Mouse (Mus musculus) heart, embryonic 15.5 days (tissue): ENCODE data around the gene Ggta1. TPM values are rescaled to one million over a fixed set of nuclear protein-coding genes. Genes with fewer than 3 reads are reported as not detected.

Experiments
- ATAC-seq: fragments of 200-750 bp; cut with Nextera tagmentation; replicated peaks from 2 replicates; pipeline ENCODE4 v1.8.0; 2017; ENCODE audit warnings: low read depth, moderate TSS enrichment; ENCODE audit not compliant: insufficient number of reproducible peaks, insufficient read depth, low FRiP score
- H3K27ac ChIP-seq: fragments of 300-500 bp; sonication (generic); 2 replicates; pipeline ENCODE4 v1.5.1; 2015; ENCODE audit warnings: mild to moderate bottlenecking, inconsistent platforms
- H3K27me3 ChIP-seq: fragments of 300-500 bp; sonication (generic); 2 replicates; pipeline ENCODE4 v1.6.1; 2015; ENCODE audit warnings: inconsistent platforms
- H3K36me3 ChIP-seq: fragments of 300-500 bp; sonication (generic); 2 replicates; pipeline ENCODE4 v1.6.1; 2015; ENCODE audit warnings: mild to moderate bottlenecking, inconsistent platforms
- H3K4me1 ChIP-seq: fragments of 300-500 bp; sonication (generic); replicated peaks from 2 replicates; pipeline ENCODE4 v1.6.1; 2015; ENCODE audit warnings: inconsistent platforms
- H3K4me2 ChIP-seq: fragments of 300-500 bp; sonication (generic); 2 replicates; pipeline ENCODE4 v1.6.1; 2015; ENCODE audit warnings: inconsistent platforms, mild to moderate bottlenecking, moderate library complexity
- H3K4me3 ChIP-seq: fragments of 300-500 bp; sonication (generic); 2 replicates; pipeline ENCODE4 v1.5.1; 2015; ENCODE audit warnings: mild to moderate bottlenecking, inconsistent platforms
- H3K9ac ChIP-seq: fragments of 300-500 bp; sonication (generic); 2 replicates; pipeline ENCODE4 v1.6.1; 2015; ENCODE audit warnings: mild to moderate bottlenecking, inconsistent platforms
- H3K9me3 ChIP-seq: fragments of 300-500 bp; sonication (generic); replicated peaks from 2 replicates; pipeline ENCODE4 v1.6.1; 2016; ENCODE audit warnings: inconsistent platforms
- WGBS: fragments of 180-500 bp; shearing (Covaris S2); methylation state at CpG from one replicate; pipeline ENCODE4 v1.1.7; 2015; ENCODE audit warnings: mixed read lengths; 5-methylcytosine and 5-hydroxymethylcytosine counted together
- polyA plus RNA-seq: library from polyadenylated mRNA; unstranded; fragments of >200 nt; fragmentation: Nextera tagmentation; extraction: Ambion mirVana; gene quantifications from 2 replicates; pipeline ENCODE4 v1.2.1, GENCODE M21; 2015

The Ggta1 gene
- polyA plus RNA-seq, 1 experiment from 2014 or later = 27.4 TPM

DNA sequence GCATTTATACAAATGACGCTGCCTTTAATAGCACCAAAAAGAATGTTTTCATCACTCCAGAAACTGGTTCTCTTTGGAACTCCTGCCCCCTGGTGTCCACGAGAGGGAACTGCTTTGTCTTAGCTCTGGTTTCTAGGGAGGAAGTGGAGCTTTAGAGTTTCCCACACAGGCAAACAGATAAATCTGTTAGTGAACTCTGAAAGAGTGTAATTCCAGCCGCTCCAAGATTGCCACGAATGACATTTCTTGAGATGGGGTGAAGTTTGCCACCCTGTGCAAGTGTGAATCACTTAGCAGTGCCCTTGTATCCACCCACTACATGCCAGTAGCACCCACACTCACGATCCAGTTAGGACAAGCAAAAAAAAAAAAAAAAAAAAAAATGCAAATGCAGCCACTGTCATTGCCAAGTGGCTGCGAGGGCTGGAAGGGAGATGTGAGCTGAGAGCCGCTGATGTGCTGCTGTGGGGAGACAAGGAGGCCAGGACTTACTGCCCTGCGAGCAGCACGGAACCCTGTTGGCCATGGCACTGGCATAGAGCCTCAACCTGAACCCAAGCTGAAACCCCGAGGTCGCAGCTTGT is 65.3 kb downstream of the Ggta1 start:
- Histone ChIP-seq H3K4me2 (no peak overlapping the region), H3K27ac (peak overlapping the region; percentile 45), H3K4me1 (peaks cover 13% of the 10 kb centered on the region), H3K4me3 (no peak overlapping the region), H3K27me3 (no peaks in the 10 kb centered on the region), H3K9ac (no peak overlapping the region), H3K36me3 (peaks cover 7% of the 10 kb centered on the region; the same call in 1 of the 2 replicates), H3K9me3 (no peaks in the 10 kb centered on the region)
- ATAC-seq = no peak
- 36% methylated on average over 11 of the region's 11 CpGs for WGBS

DNA sequence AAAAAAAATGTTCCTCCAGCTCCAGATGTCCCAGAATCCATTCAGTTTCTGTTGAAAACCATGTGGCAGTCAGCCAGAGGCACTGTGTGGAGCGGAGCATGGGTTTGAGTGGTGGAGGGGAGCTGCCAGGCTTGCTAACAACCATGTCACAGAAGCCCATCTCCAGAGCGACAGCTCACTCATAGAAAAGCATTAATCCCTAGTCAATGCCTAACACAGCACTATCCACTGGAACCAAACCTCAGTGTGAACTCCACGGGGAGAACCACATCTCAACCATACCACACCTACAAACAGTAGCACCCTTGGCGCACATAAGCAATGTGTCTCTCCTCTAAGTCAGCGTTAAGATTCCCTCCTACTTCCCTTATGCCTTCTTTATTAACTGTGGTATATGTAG is 65.9 kb downstream of the Ggta1 start, which contains the start of gene 4930402F06Rik:
4930402F06Rik (minus strand) TSS at position 80 of the 400 bp plus-strand sequence.
- WGBS = 61% methylated on average over 5 of the region's 5 CpGs
- ATAC-seq = no peak
- H3K4me2 ChIP-seq = no peak within 1 kb of the TSS

DNA sequence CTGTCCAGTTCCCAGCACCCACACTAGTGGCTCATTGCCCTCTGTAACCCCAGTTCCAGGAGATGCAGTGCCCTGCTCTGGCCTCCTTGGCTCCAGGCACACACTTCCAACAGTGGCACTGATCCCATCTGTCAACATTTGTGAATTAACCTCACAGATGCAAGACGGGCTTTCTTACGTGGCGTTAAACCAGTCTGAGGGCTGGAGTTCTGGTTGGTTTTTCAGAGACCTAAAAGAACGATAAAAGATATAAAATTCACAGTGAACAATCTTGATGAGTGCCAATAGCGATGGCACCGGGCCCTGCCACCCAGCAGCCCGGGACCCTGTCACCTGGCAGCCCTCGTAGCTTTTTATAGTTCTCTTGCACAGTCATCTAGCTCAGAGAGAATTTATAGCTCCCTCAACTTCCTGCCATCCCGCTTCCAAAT is 77.6 kb downstream of the Ggta1 start:
- 0 out of 2 replicates have a peak, but pooled peaks cover 3% of the 10 kb centered on the region for H3K9me3 ChIP-seq
- no peak; the same call in 1 of the 2 replicates for ATAC-seq
- peak overlapping the region; percentile 37 for H3K4me2 ChIP-seq
- peak overlapping the region; percentile 75 for H3K27ac ChIP-seq
- 41% methylated on average over 9 of the region's 9 CpGs for WGBS
- no peak overlapping the region for H3K4me3 ChIP-seq
- no peaks in the 10 kb centered on the region for H3K36me3 ChIP-seq
- H3K27me3 ChIP-seq = no peaks in the 10 kb centered on the region
- peaks cover 10% of the 10 kb centered on the region for H3K4me1 ChIP-seq
- H3K9ac ChIP-seq = no peak overlapping the region

More for the DNA sequence above, 65.9 kb downstream of the Ggta1 start, which contains the start of gene 4930402F06Rik:
- Histone ChIP-seq H3K4me1 (peaks cover 13% of the 10 kb centered on the region), H3K9ac (no peak within 1 kb of the TSS), H3K4me3 (no peak within 1 kb of the TSS), H3K9me3 (no peaks in the 10 kb centered on the region), H3K27me3 (no peaks in the 10 kb centered on the region), H3K36me3 (0 out of 2 replicates have a peak, but pooled peaks cover 4% of the 10 kb centered on the region), H3K27ac (peak within 1 kb of the TSS; percentile 45)

DNA sequence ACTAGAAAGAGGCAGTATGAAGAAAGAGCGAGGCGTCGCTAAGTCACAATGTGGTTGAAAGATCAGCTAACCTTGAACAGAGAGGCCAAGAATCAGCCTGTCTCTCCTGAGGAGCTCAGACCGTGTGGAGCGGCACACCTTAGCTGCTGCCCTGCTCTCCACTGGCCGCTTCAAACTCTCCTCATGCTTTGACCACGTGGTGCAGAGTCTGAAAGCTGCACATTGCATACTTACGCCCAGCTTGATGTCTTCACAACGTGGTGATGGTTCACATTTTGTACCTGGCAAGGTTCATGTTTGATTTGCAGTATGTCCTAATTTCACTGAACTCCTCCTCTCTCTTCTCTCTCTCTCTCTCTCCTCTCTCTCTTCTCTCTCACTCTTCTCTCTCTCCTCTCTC is 83.7 kb downstream of the Ggta1 start:
- Histone ChIP-seq H3K4me1 (0 out of 2 replicates have a peak, but pooled peaks cover 2% of the 10 kb centered on the region), H3K4me3 (no peak overlapping the region), H3K27ac (no peak overlapping the region), H3K9me3 (no peaks in the 10 kb centered on the region), H3K9ac (no peak overlapping the region), H3K36me3 (no peaks in the 10 kb centered on the region), H3K4me2 (no peak overlapping the region), H3K27me3 (no peaks in the 10 kb centered on the region)
- ATAC-seq = no peak
- WGBS = 65% methylated on average over 9 of the region's 9 CpGs

DNA sequence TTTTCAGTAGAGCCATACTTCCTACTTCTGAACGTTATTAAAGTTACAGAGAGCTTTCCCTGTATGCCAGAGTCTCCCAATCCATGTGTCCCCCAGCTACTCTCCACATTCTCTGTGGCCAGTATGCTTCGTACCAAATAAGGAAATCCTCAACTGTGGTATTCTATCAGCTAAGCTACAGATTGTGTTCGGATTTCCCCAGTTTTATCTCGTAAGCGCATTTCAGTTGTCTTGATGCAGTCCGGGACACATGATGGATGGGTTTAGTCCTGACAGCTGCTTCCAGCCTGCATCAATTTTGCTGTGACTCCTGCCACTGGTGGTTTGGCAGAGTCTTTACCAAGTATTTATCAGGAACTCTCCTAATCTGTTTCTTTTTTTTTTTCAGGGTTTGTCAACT is 85.4 kb downstream of the Ggta1 start:
- Histone ChIP-seq H3K9ac (no peak overlapping the region), H3K36me3 (no peaks in the 10 kb centered on the region), H3K4me2 (no peak overlapping the region), H3K27ac (no peak overlapping the region), H3K4me1 (0 out of 2 replicates have a peak, but pooled peaks cover 2% of the 10 kb centered on the region), H3K9me3 (no peaks in the 10 kb centered on the region), H3K4me3 (no peak overlapping the region), H3K27me3 (no peaks in the 10 kb centered on the region)
- 14% methylated on average over 6 of the region's 6 CpGs for WGBS
- no peak for ATAC-seq

DNA sequence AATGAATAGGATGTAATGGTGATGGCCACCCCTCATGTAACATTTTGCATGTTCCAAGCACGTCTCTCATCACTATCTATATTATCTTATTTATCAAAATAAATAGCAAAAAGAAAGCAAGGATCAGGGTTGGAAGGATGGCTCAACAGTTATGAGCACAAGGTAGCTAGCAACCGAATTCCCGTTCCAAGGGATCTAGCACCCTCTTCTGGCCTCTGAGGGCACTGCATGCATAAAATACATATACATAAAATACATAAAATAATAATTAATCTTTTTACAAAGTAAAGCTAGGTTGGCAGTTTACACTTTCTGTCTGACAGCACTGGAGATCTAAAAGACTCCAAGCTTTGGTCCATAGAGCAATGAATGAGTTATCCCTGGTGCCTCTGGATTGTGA is 90.0 kb downstream of the Ggta1 start:
- Histone ChIP-seq H3K4me1 (0 out of 2 replicates have a peak, but pooled peaks cover 2% of the 10 kb centered on the region), H3K4me3 (no peak overlapping the region), H3K27ac (no peak overlapping the region), H3K9me3 (no peaks in the 10 kb centered on the region), H3K9ac (no peak overlapping the region), H3K36me3 (no peaks in the 10 kb centered on the region), H3K27me3 (no peaks in the 10 kb centered on the region), H3K4me2 (no peak overlapping the region)
- WGBS = 24% methylated on average over 3 of the region's 3 CpGs
- no peak for ATAC-seq

DNA sequence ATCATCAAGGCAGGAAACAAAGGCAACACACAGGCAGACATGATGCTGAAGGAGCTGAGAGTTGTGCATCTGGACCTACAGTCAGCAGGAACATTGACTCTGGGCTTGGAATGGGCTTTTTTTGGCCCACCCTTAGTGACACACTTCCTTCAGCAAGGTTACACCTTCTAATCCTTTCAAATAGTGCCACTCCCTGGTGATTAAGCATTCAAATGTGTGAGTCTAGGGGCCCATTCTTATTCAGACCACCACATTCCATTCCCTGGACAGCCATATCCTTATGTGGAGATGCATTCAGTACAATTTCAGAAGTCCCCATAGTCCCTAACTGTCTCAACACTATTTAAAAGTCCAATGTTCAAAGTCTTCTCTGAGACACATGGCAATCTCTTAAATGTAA is 92.3 kb downstream of the Ggta1 start:
- no peak for ATAC-seq
- Histone ChIP-seq H3K4me3 (no peak overlapping the region), H3K9me3 (no peaks in the 10 kb centered on the region), H3K9ac (no peak overlapping the region), H3K36me3 (no peaks in the 10 kb centered on the region), H3K27me3 (no peaks in the 10 kb centered on the region), H3K4me2 (no peak overlapping the region), H3K27ac (no peak overlapping the region), H3K4me1 (no peaks in the 10 kb centered on the region)

DNA sequence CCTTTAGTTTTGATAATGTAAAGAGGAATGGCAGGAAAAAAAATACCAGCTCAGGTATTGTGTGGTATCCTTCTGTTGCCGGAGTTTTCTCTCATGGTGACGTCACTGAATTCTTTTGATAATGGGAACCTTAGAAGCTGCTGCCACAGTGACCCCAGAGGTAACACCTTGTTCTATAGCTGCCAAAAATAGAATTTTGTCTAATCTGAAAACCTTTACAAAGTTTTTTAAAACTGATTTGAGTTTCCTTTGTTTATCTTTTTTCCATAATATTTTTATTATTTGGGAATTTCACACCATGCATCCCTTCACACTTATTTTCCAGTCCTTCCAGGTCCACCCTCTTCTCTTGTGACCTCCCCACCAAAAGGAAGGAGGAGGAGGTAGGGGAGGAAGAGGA is 95.4 kb downstream of the Ggta1 start, which contains the start of gene 4930568D16Rik:
4930568D16Rik (minus strand) TSS at position 101 of the 400 bp plus-strand sequence.
- Histone ChIP-seq H3K36me3 (no peaks in the 10 kb centered on the region), H3K9ac (no peak within 1 kb of the TSS), H3K27me3 (no peaks in the 10 kb centered on the region), H3K4me2 (no peak within 1 kb of the TSS), H3K27ac (no peak within 1 kb of the TSS), H3K4me1 (no peaks in the 10 kb centered on the region), H3K4me3 (no peak within 1 kb of the TSS), H3K9me3 (no peaks in the 10 kb centered on the region)
- WGBS = 36% methylated on average over 2 of the region's 2 CpGs
- no peak for ATAC-seq

Other genes with a start within 250 kb of the Ggta1 start
- 321 and 325 TPM in 2 replicates for gene Gsn, start 206.9 kb downstream of the Ggta1 start, polyA plus RNA-seq
- gene Stom, start 126.3 kb downstream of the Ggta1 start, polyA plus RNA-seq = 52.2 and 65.6 TPM in 2 replicates
- not detected in 2 replicates for gene 4930568D16Rik, start 95.5 kb downstream of the Ggta1 start, polyA plus RNA-seq
- not detected in 2 replicates for gene 4930402F06Rik, start 66.1 kb downstream of the Ggta1 start, polyA plus RNA-seq
- 44.0 and 46.9 TPM in 2 replicates for gene Dab2ip, start 95.0 kb upstream of the Ggta1 start, polyA plus RNA-seq